ENCODE assay signal across 8 mouse cellular contexts in the genomic region with DNA sequence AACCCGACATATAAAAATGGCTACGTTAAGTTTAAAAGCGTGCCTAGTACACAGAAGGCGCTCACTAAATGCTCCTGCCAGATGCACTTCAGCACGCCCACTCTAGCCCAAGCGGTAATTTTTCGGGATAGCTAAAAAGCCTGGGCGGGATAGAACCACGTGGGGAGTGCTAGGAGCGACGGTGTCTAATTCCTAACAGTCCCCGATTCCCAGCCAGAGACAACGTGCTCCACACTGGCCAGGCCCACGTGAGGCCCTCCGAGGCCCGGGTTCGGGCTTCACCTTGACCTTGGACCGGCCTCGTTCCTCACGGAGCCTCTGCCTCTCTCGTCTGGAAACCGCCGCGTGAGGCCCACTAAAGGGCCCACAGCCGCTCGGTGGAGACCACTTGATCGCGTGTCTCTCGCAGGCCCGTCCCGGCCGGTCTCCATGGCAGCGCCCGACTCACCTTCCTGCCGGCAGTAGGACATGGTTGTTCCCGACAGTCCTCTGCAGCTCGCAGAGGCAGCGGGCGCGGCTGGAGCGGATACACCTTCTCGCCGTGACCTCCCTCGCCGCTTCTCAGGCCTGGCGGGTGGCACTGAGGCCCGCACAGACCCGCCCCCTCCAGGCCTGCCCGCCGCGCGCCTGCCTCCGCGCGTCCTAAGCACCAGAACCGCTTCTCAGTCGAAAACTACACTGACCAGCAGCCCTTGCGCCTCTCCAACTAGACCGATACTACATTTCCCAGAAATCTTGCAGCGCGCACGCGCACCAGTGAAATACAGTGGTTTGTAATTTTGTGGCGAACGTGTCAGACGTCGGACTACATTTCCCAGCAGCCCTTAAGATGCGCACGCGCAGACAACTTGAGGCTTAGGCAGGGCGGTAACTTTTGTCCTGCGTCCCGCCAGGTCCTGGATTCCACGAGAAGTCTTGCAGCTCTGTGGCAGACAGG. TPM values are rescaled to one million over a fixed set of nuclear protein-coding genes. Genes with fewer than 3 reads are reported as not detected.
DNase-seq lines count a peak whose midpoint lies in the region; ATAC-seq lines count a peak whose summit lies in the region.

A gene (minus strand): TSS at position 679 of the 937 bp plus-strand sequence.
A gene (plus strand): TSS at position 836 of the 937 bp plus-strand sequence.

- peak within 1 kb of the TSS; percentile 87 for H3K4me2 ChIP-seq in hindbrain, embryonic 12.5 days (replicated peaks)

- ATAC-seq in hindbrain, embryonic 12.5 days (ENCODE audit: low FRiP score), result peak; percentile 96

- no peaks in the 10 kb centered on the region for H3K9me3 ChIP-seq in hindbrain, embryonic 12.5 days (replicated peaks)

- no peaks in the 10 kb centered on the region for H3K27me3 ChIP-seq in hindbrain, embryonic 12.5 days

- DNase-seq in NIH3T3 (ENCODE audit: low read depth), result peak; percentile 100
- peak; percentile 97 to 99 for DNase-seq in cerebellum, postnatal 10 days
- peak; percentile 99 for DNase-seq in frontal cortex, postnatal 10 days (ENCODE audit: low spot score in 2 of 2)
- DNase-seq in layer of hippocampus, postnatal 14 days (ENCODE audit: low spot score in 2 of 2), result peak; percentile 98 to 99
- DNase-seq in lung, postnatal 14 days, result peak; percentile 98
- DNase-seq in retina, adult 2 months (ENCODE audit: low read depth, low spot score), result peak; percentile 100
- DNase-seq in thymus, postnatal 36 days, result peak; percentile 97 to 99

- peak within 1 kb of the TSS; percentile 79 for H3K4me3 ChIP-seq in hindbrain, embryonic 12.5 days

- H3K4me1 ChIP-seq in hindbrain, embryonic 12.5 days, result peaks cover 27% of the 10 kb centered on the region

- peaks cover 11% of the 10 kb centered on the region for H3K36me3 ChIP-seq in hindbrain, embryonic 12.5 days

- H3K27ac ChIP-seq in hindbrain, embryonic 12.5 days, result peak within 1 kb of the TSS; percentile 74

- peak within 1 kb of the TSS; percentile 76 for H3K9ac ChIP-seq in hindbrain, embryonic 12.5 days

- WGBS in hindbrain, embryonic 12.5 days, result under 1% methylated on average over 74 of the region's 74 CpGs

RNA-seq across cellular contexts. Expression of the first gene that starts in this region (rescaled TPM):
- polyA plus RNA-seq in hindbrain, embryonic 12.5 days (2016; fragmentation: Nextera tagmentation; extraction: Ambion mirVana), result 19.8 and 20.9 TPM in 2 replicates
- total RNA-seq in layer of hippocampus, postnatal 14 days (2021), result 10 to 100 TPM; 17.5 to 17.6 TPM

RNA-seq across cellular contexts. Expression of the second gene that starts in this region (rescaled TPM):
- polyA plus RNA-seq in hindbrain, embryonic 12.5 days (2016; fragmentation: Nextera tagmentation; extraction: Ambion mirVana), result 57.3 and 57.7 TPM in 2 replicates
- total RNA-seq in layer of hippocampus, postnatal 14 days (2021), result 10 to 100 TPM; 25.3 to 27.3 TPM

Comparison
In these comparisons a context has a peak if more than half of its experiments do, and no peak if none do; other contexts are left out.
1. Peak in every context shown above with its lines: DNase-seq, ATAC-seq, H3K4me3 ChIP-seq and H3K27ac ChIP-seq.